Mouse (Mus musculus): ENCODE results near the gene Ptp4a2. TPM values are rescaled to one million over a fixed set of nuclear protein-coding genes. Genes with fewer than 3 reads are reported as not detected.
"Not testable (repeated sequence)": the region's sequence is repeated elsewhere in the genome, so short reads cannot be mapped to it uniquely, and the experiment has no call there.

The Ptp4a2 gene
- total RNA-seq (2017) = 364 and 441 TPM in 2 replicates

- peak; percentile 92 for ATAC-seq (replicated peaks; ENCODE audit: low read depth, poor library complexity, severe bottlenecking)
Measured at GRCm38 (mm10) chr4:129810798-129811604, at the start of gene Ptp4a2. TSS of gene Ptp4a2 (plus strand) at chr4:129811219.

- ATAC-seq (replicated peaks; ENCODE audit: low read depth, poor library complexity, severe bottlenecking) = peak; percentile 94
Measured at GRCm38 (mm10) chr4:129761606-129762005, 49.4 kb upstream of the Ptp4a2 start.

GRCm38 (mm10) chr4:129762496-129762895 is 48.5 kb upstream of the Ptp4a2 start:
- not testable (repeated sequence) for ATAC-seq (replicated peaks; ENCODE audit: low read depth, poor library complexity, severe bottlenecking)

- ATAC-seq (replicated peaks; ENCODE audit: low read depth, poor library complexity, severe bottlenecking) = no peak
Measured at GRCm38 (mm10) chr4:129765351-129765750, 45.7 kb upstream of the Ptp4a2 start.

- ATAC-seq (replicated peaks; ENCODE audit: low read depth, poor library complexity, severe bottlenecking) = no peak
Measured at GRCm38 (mm10) chr4:129767782-129768181, 43.2 kb upstream of the Ptp4a2 start.

GRCm38 (mm10) chr4:129768742-129769141 is 42.3 kb upstream of the Ptp4a2 start:
- ATAC-seq (replicated peaks; ENCODE audit: low read depth, poor library complexity, severe bottlenecking) = not testable (repeated sequence)

GRCm38 (mm10) chr4:129770600-129770999 is 40.4 kb upstream of the Ptp4a2 start:
- no peak for ATAC-seq (replicated peaks; ENCODE audit: low read depth, poor library complexity, severe bottlenecking)

GRCm38 (mm10) chr4:129771314-129771671 is 39.7 kb upstream of the Ptp4a2 start:
- no peak for ATAC-seq (replicated peaks; ENCODE audit: low read depth, poor library complexity, severe bottlenecking)

GRCm38 (mm10) chr4:129771672-129772521 is 39.1 kb upstream of the Ptp4a2 start:
- peak; percentile 42 for ATAC-seq (replicated peaks; ENCODE audit: low read depth, poor library complexity, severe bottlenecking)

GRCm38 (mm10) chr4:129781881-129782675 is 28.9 kb upstream of the Ptp4a2 start:
- peak; percentile 90 for ATAC-seq (replicated peaks; ENCODE audit: low read depth, poor library complexity, severe bottlenecking)

- ATAC-seq (replicated peaks; ENCODE audit: low read depth, poor library complexity, severe bottlenecking) = peak; percentile 24
Measured at GRCm38 (mm10) chr4:129782857-129783331, 28.1 kb upstream of the Ptp4a2 start.

- no peak for ATAC-seq (replicated peaks; ENCODE audit: low read depth, poor library complexity, severe bottlenecking)
Measured at GRCm38 (mm10) chr4:129783506-129783905, 27.5 kb upstream of the Ptp4a2 start.

- peak; percentile 69 for ATAC-seq (replicated peaks; ENCODE audit: low read depth, poor library complexity, severe bottlenecking)
Measured at GRCm38 (mm10) chr4:129785178-129785577, 25.8 kb upstream of the Ptp4a2 start.

- ATAC-seq (replicated peaks; ENCODE audit: low read depth, poor library complexity, severe bottlenecking) = peak; percentile 60
Measured at GRCm38 (mm10) chr4:129788693-129789092, 22.3 kb upstream of the Ptp4a2 start.

GRCm38 (mm10) chr4:129789635-129790034 is 21.4 kb upstream of the Ptp4a2 start:
- ATAC-seq (replicated peaks; ENCODE audit: low read depth, poor library complexity, severe bottlenecking) = no peak

GRCm38 (mm10) chr4:129790475-129790874 is 20.5 kb upstream of the Ptp4a2 start:
- ATAC-seq (replicated peaks; ENCODE audit: low read depth, poor library complexity, severe bottlenecking) = no peak

- no peak for ATAC-seq (replicated peaks; ENCODE audit: low read depth, poor library complexity, severe bottlenecking)
Measured at GRCm38 (mm10) chr4:129791399-129791798, 19.6 kb upstream of the Ptp4a2 start.

GRCm38 (mm10) chr4:129792666-129793202 is 18.3 kb upstream of the Ptp4a2 start:
- peak; percentile 53 for ATAC-seq (replicated peaks; ENCODE audit: low read depth, poor library complexity, severe bottlenecking)

GRCm38 (mm10) chr4:129793713-129794329 is 17.2 kb upstream of the Ptp4a2 start:
- peak; percentile 66 for ATAC-seq (replicated peaks; ENCODE audit: low read depth, poor library complexity, severe bottlenecking)
